Mouse (Mus musculus) spleen, adult 2 months (tissue): ENCODE measurements around the gene H2-T23. TPM values are rescaled to one million over a fixed set of nuclear protein-coding genes. Genes with fewer than 3 reads are reported as not detected.
A peak's percentile ranks its signal among the peaks of the same experiment; 100 is the strongest.
"Not testable (repeated sequence)": the region's sequence is repeated elsewhere in the genome, so short reads cannot be mapped to it uniquely, and the experiment has no call there.

Source experiments
- DNase-seq, 2 experiments: peaks; one replicate each; pipeline versions ENCODE4 v3.0.0 to v3.0.0-alpha.2; 2012 to 2021; ENCODE audit warnings: low spot score in 2 of 2, low read depth in 1 of 2
- H3K27ac ChIP-seq: fragments of 200-500 bp; 2 replicates; pipeline ENCODE4 v1.5.1; 2012; ENCODE audit warnings: low read length, inconsistent platforms; ENCODE audit not compliant: insufficient read depth
- H3K27me3 ChIP-seq: fragments of 200-500 bp; 2 replicates; pipeline ENCODE4 v1.6.1; 2012; ENCODE audit warnings: mild to moderate bottlenecking, moderate library complexity, low read length, inconsistent platforms; ENCODE audit not compliant: control insufficient read depth, insufficient read depth
- H3K36me3 ChIP-seq: fragments of 200-500 bp; 2 replicates; pipeline ENCODE4 v1.6.1; 2012; ENCODE audit warnings: mild to moderate bottlenecking, low read length, inconsistent platforms; ENCODE audit not compliant: control insufficient read depth, insufficient read depth
- H3K4me1 ChIP-seq: fragments of 200-500 bp; 2 replicates; pipeline ENCODE4 v1.6.1; 2011; ENCODE audit warnings: inconsistent platforms; ENCODE audit not compliant: control insufficient read depth, insufficient read depth, insufficient read length
- H3K4me3 ChIP-seq: fragments of 200-500 bp; 2 replicates; pipeline ENCODE4 v1.5.1; 2011; ENCODE audit warnings: mild to moderate bottlenecking, inconsistent platforms; ENCODE audit not compliant: insufficient read depth, insufficient read length; ENCODE audit errors: extremely low read depth
- CTCF ChIP-seq: fragments of 200-500 bp; IDR thresholded peaks from 2 replicates; pipeline ENCODE4 v1.5.1; 2011; ENCODE audit warnings: mild to moderate bottlenecking, inconsistent platforms; ENCODE audit not compliant: insufficient read depth, insufficient read length, insufficient replicate concordance; ENCODE audit errors: extremely low read depth
- POLR2A ChIP-seq: fragments of 200-500 bp; IDR thresholded peaks from 2 replicates; pipeline ENCODE4 v1.6.1; 2011; ENCODE audit warnings: low read depth, low read length, inconsistent platforms
- WGBS: fragments of 180-500 bp; shearing (Covaris S2); methylation state at CpG from one replicate; pipeline ENCODE4 v1.1.7; 2018; 5-methylcytosine and 5-hydroxymethylcytosine counted together
- polyA plus RNA-seq: library from polyadenylated mRNA; depleted of rRNA; stranded (reverse); fragments of >200 nt; gene quantifications from 2 replicates; pipeline ENCODE4 v1.2.3, GENCODE M21; 2012

The H2-T23 gene
- polyA plus RNA-seq, 1 experiment = 344 TPM

GRCm38 (mm10) chr17:36035010-36035638, 2.5 kb upstream of the H2-T23 start:
- peak; percentile 42 to 73 for DNase-seq
- WGBS = 49% methylated on average over 3 of the region's 3 CpGs
- H3K27ac ChIP-seq, H3K4me3 ChIP-seq, H3K36me3 ChIP-seq, H3K27me3 ChIP-seq: not testable (repeated sequence)
- peaks cover 11% of the 10 kb centered on the region; the same call in 1 of the 2 replicates for H3K4me1 ChIP-seq

- H3K4me1 ChIP-seq = peaks cover 12% of the 10 kb centered on the region; the same call in 1 of the 2 replicates
- not testable (repeated sequence) for H3K4me3 ChIP-seq, H3K36me3 ChIP-seq, H3K27me3 ChIP-seq, H3K27ac ChIP-seq, DNase-seq
- 77% methylated on average over 3 of the region's 3 CpGs for WGBS
Measured at GRCm38 (mm10) chr17:36034524-36034923, 1.9 kb upstream of the H2-T23 start.

GRCm38 (mm10) chr17:36031583-36032331, 898 bp downstream of the H2-T23 start:
- H3K4me3 ChIP-seq = peak overlapping the region; percentile 94
- H3K27ac ChIP-seq = peak overlapping the region; percentile 96
- DNase-seq = peak in 1 of 2 experiments; percentile 49
- WGBS = under 1% methylated on average over 40 of the region's 40 CpGs
- H3K36me3 ChIP-seq, H3K27me3 ChIP-seq: not testable (repeated sequence)
- H3K4me1 ChIP-seq = peaks cover 12% of the 10 kb centered on the region; the same call in 1 of the 2 replicates

DNA sequence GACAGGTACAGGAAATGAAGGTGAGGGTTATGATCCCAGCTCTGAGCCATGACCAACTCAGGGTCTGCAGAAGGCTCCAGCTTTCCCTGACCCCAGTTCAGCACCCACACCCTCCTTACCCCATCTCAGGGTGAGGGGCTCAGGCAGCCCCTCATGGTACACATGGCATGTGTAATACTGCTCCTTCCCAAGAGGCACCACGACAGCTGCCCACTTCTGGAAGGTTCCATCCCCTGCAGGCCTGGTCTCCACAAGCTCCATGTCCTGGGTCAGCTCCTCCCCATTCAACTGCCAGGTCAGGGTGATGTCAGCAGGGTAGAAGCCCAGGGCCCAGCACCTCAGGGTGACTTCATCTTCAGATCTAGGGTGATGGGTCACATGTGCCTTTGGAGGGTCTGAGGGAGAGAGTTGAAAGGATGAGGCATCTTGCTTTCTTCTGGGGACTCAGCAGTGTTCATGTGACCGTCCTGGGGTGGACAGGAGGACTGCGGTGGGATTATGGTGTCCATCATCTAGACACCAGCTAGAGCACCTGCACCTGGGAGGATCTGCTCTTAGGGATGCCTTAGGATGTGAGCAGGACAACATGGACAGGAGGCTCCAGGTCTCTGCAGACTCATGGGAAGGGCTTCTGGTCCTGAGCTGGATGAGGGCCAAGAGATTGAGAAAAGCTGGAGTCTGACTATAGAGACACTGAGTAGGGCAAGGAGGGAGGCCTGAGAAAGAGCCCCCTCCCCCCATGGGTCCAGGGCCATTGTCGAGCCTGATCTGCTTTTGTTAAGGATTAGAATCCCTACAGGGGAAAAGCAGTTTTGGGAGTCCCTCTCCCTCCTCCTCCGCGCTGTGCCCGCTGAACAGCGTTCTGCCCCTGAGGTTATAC, 1.7 kb downstream of the H2-T23 start:
- WGBS = 72% methylated on average over 8 of the region's 8 CpGs
- DNase-seq = not testable (repeated sequence)

GRCm38 (mm10) chr17:36030046-36030702, 2.5 kb downstream of the H2-T23 start:
- peaks cover 12% of the 10 kb centered on the region; the same call in 1 of the 2 replicates for H3K4me1 ChIP-seq
- not testable (repeated sequence) for H3K4me3 ChIP-seq, DNase-seq, H3K27me3 ChIP-seq, H3K27ac ChIP-seq, H3K36me3 ChIP-seq
- WGBS = 84% methylated on average over 4 of the region's 4 CpGs

More for the DNA sequence above, 1.7 kb downstream of the H2-T23 start:
- not testable (repeated sequence) for H3K36me3 ChIP-seq, H3K27me3 ChIP-seq
- Histone ChIP-seq H3K4me3 (peak overlapping the region; percentile 61), H3K4me1 (peaks cover 12% of the 10 kb centered on the region; the same call in 1 of the 2 replicates), H3K27ac (peak overlapping the region; percentile 72)

DNA sequence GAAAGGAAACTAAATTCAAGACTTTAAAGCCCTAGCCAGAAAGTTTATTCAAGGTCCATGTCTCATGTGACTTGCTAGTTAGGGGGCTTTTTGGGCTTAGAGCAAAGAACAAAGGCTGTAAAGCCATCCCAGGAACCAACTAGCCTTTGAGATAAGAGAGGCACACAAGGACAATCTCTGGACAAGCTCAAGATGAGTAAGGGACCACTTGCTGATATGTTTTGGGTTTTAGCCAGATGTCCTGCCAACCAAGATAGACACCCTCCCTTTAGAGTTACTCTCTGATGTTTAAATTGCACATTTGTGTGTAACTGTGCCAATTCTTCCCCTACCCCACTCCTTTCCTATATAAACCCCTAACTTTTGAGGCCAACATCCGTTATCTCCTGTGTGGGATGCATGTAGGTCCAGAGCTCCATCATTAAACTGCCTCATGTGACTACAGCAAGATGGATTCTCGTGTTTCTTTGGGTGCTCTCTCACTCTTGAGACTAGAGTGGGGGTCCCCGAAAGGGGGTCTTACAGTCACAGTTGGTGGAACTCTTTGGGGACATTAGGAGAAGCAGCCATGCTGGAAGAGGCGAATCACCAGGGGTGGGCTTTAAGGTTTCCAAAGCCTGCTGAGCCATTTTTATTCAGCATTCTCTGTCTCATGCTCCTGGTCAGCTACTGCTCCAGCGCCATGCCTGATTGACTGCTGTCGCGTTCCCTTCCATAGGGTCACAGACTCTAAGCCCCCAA, 3.6 kb downstream of the H2-T23 start:
- TF ChIP-seq CTCF (no peak), POLR2A (no peak)
- WGBS = 90% methylated on average over 7 of the region's 7 CpGs

More for the DNA sequence above, 3.6 kb downstream of the H2-T23 start:
- peaks cover 16% of the 10 kb centered on the region for H3K4me1 ChIP-seq
- H3K27me3 ChIP-seq = no peaks in the 10 kb centered on the region
- H3K36me3 ChIP-seq = peaks cover 10% of the 10 kb centered on the region
- H3K4me3 ChIP-seq = no peak overlapping the region
- no peak for DNase-seq
- H3K27ac ChIP-seq = no peak overlapping the region
